Mouse (Mus musculus): ENCODE data around the gene Rnf220.

- TF ChIP-seq CTCF (conservative IDR thresholded peaks at IDR 0.05 in 1 of 2, IDR thresholded peaks at IDR 0.05 in 1 of 2; ENCODE audit: low read depth in 2 of 2, low read length in 2 of 2) (no peak), CHD2 (IDR thresholded peaks at IDR 0.05; ENCODE audit: low read length) (no peak), POLR2A (IDR thresholded peaks at IDR 0.05; ENCODE audit: low read depth, low read length) (no peak), USF1 (IDR thresholded peaks at IDR 0.05; ENCODE audit: low read depth, low read length) (no peak), MAX (IDR thresholded peaks at IDR 0.05; ENCODE audit: low read length) (no peak), EP300 (IDR thresholded peaks at IDR 0.05; ENCODE audit: low read length) (no peak), NRF1 (IDR thresholded peaks at IDR 0.05; ENCODE audit: low read depth, low read length) (no peak), ZNF384 (IDR thresholded peaks at IDR 0.05; ENCODE audit: low read depth, low read length) (no peak), NELFE (IDR thresholded peaks at IDR 0.05; ENCODE audit: low read depth, low read length) (no peak), POLR2AphosphoS2 (IDR thresholded peaks at IDR 0.05; ENCODE audit: low read depth, low read length) (no peak)
Measured at GRCm38 (mm10) chr4:117416827-117417226, 80.0 kb downstream of the Rnf220 start.

Measured in CH12.LX (cell line).